Comparison of ENCODE assay signal across 18 mouse cellular contexts in genomic region chr12:58652701-58653100, GRCm38 (mm10).
DNase-seq lines count a peak whose midpoint lies in the region; ATAC-seq and TF ChIP-seq lines count a peak whose summit lies in the region.
"Had no signal": no experiment of that assay in that cellular context is flagged by ENCODE, and none has a peak within 500 bp of the region (broad histone marks: within the 10 kb centered on the region; RNA-seq: fewer than 3 reads in every experiment).

No protein-coding gene starts in this region.

- no peak overlapping the region for H3K4me3 ChIP-seq in embryonic facial prominence, embryonic 13.5 days
- H3K4me3 ChIP-seq in embryonic facial prominence, embryonic 10.5 days, result no peak overlapping the region
- H3K4me3 ChIP-seq in hindbrain, embryonic 13.5 days, result no peak overlapping the region
- H3K4me3 ChIP-seq in hindbrain, embryonic 11.5 days (ENCODE audit: low read depth, low read length), result no peak overlapping the region
- H3K4me3 ChIP-seq in layer of hippocampus, adult 2 months, result no peak overlapping the region
- H3K4me3 ChIP-seq in midbrain, embryonic 15.5 days, result no peak overlapping the region
- no peak overlapping the region for H3K4me3 ChIP-seq in midbrain, embryonic 14.5 days (replicated peaks; ENCODE audit: low read depth, low read length)
- H3K4me3 ChIP-seq: heart, embryonic 13.5 days had no signal

- WGBS in embryonic facial prominence, embryonic 13.5 days, result 92% methylated on average over 4 of the region's 4 CpGs
- 88% methylated on average over 4 of the region's 4 CpGs for WGBS in embryonic facial prominence, embryonic 10.5 days
- WGBS in hindbrain, embryonic 13.5 days, result 86% methylated on average over 4 of the region's 4 CpGs
- 90% methylated on average over 4 of the region's 4 CpGs for WGBS in hindbrain, embryonic 11.5 days
- WGBS in midbrain, embryonic 15.5 days, result 91% methylated on average over 4 of the region's 4 CpGs
- 85% methylated on average over 4 of the region's 4 CpGs for WGBS in midbrain, embryonic 14.5 days

- DNase-seq in embryonic facial prominence, embryonic 10.5 days (ENCODE audit: low spot score), result no peak
- no peak for DNase-seq in hindbrain, embryonic 11.5 days (ENCODE audit: low spot score)
- no peak for DNase-seq in layer of hippocampus, adult 2 months (ENCODE audit: low spot score in 2 of 2)
- DNase-seq in layer of hippocampus, adult 9-10 months (ENCODE audit: low spot score), result no peak
- DNase-seq in midbrain, embryonic 14.5 days, result no peak
- DNase-seq: adrenal gland, adult 8-10 months; adrenal gland, postnatal 36 days; B cell, adult 2 months; gastrocnemius, postnatal 36 days; heart, adult 11 months; heart, postnatal 36 days had no signal

- ATAC-seq in embryonic facial prominence, embryonic 13.5 days (ENCODE audit: insufficient number of reproducible peaks, insufficient read depth, low FRiP score, low TSS enrichment, low read depth), result 0 out of 2 replicates have a peak, but pooled peaks have one; percentile 48
- 0 out of 2 replicates have a peak, but pooled peaks have one; percentile 36 for ATAC-seq in hindbrain, embryonic 13.5 days (ENCODE audit: low FRiP score)
- ATAC-seq in hindbrain, embryonic 11.5 days (ENCODE audit: low FRiP score), result no peak
- peak; percentile 31; the same call in 1 of the 2 replicates for ATAC-seq in midbrain, embryonic 15.5 days (replicated peaks)
- ATAC-seq in midbrain, embryonic 14.5 days (ENCODE audit: low FRiP score, low TSS enrichment), result no peak
- ATAC-seq: CD4-positive, CD25-positive, alpha-beta regulatory T cell, adult 4 months; intestine, embryonic 16.5 days had no signal

- no peaks in the 10 kb centered on the region for H3K9me3 ChIP-seq in embryonic facial prominence, embryonic 13.5 days
- H3K9me3 ChIP-seq in embryonic facial prominence, embryonic 10.5 days, result no peaks in the 10 kb centered on the region
- H3K9me3 ChIP-seq in hindbrain, embryonic 13.5 days, result no peaks in the 10 kb centered on the region
- no peaks in the 10 kb centered on the region for H3K9me3 ChIP-seq in hindbrain, embryonic 11.5 days (ENCODE audit: control insufficient read depth, low read length)
- H3K9me3 ChIP-seq in midbrain, embryonic 15.5 days, result no peaks in the 10 kb centered on the region
- H3K9me3 ChIP-seq in midbrain, embryonic 14.5 days (ENCODE audit: control insufficient read depth, low read length), result no peaks in the 10 kb centered on the region
- H3K9me3 ChIP-seq: G1E; heart, embryonic 13.5 days had no signal

- no peaks in the 10 kb centered on the region; the same call in 1 of the 2 replicates for H3K4me1 ChIP-seq in embryonic facial prominence, embryonic 13.5 days
- H3K4me1 ChIP-seq in embryonic facial prominence, embryonic 10.5 days, result peaks cover 4% of the 10 kb centered on the region; the same call in 1 of the 2 replicates
- H3K4me1 ChIP-seq in hindbrain, embryonic 13.5 days (replicated peaks), result peaks cover 8% of the 10 kb centered on the region; the same call in 1 of the 2 replicates
- 0 out of 2 replicates have a peak, but pooled peaks cover 2% of the 10 kb centered on the region for H3K4me1 ChIP-seq in hindbrain, embryonic 11.5 days (replicated peaks; ENCODE audit: control insufficient read depth, insufficient read depth, low read length)
- peaks cover 13% of the 10 kb centered on the region for H3K4me1 ChIP-seq in midbrain, embryonic 15.5 days
- 0 out of 2 replicates have a peak, but pooled peaks cover 7% of the 10 kb centered on the region for H3K4me1 ChIP-seq in midbrain, embryonic 14.5 days (ENCODE audit: control insufficient read depth, insufficient read depth, low read length)
- H3K4me1 ChIP-seq: heart, embryonic 13.5 days had no signal

- H3K36me3 ChIP-seq in embryonic facial prominence, embryonic 13.5 days, result no peaks in the 10 kb centered on the region
- no peaks in the 10 kb centered on the region for H3K36me3 ChIP-seq in embryonic facial prominence, embryonic 10.5 days (replicated peaks)
- no peaks in the 10 kb centered on the region for H3K36me3 ChIP-seq in hindbrain, embryonic 13.5 days
- H3K36me3 ChIP-seq in hindbrain, embryonic 11.5 days (ENCODE audit: control insufficient read depth, insufficient read depth, low read length), result no peaks in the 10 kb centered on the region
- H3K36me3 ChIP-seq in midbrain, embryonic 15.5 days (replicated peaks), result no peaks in the 10 kb centered on the region
- H3K36me3 ChIP-seq in midbrain, embryonic 14.5 days (ENCODE audit: control insufficient read depth, insufficient read depth, low read length), result no peaks in the 10 kb centered on the region
- H3K36me3 ChIP-seq: G1E; heart, embryonic 13.5 days had no signal

- H3K27me3 ChIP-seq in embryonic facial prominence, embryonic 13.5 days, result no peaks in the 10 kb centered on the region
- H3K27me3 ChIP-seq in embryonic facial prominence, embryonic 10.5 days (replicated peaks; ENCODE audit: low read depth, poor library complexity, severe bottlenecking), result no peaks in the 10 kb centered on the region
- no peaks in the 10 kb centered on the region for H3K27me3 ChIP-seq in hindbrain, embryonic 13.5 days
- no peaks in the 10 kb centered on the region for H3K27me3 ChIP-seq in hindbrain, embryonic 11.5 days (ENCODE audit: control insufficient read depth, insufficient read depth, low read length)
- no peaks in the 10 kb centered on the region for H3K27me3 ChIP-seq in midbrain, embryonic 15.5 days (replicated peaks)
- no peaks in the 10 kb centered on the region for H3K27me3 ChIP-seq in midbrain, embryonic 14.5 days (ENCODE audit: control insufficient read depth, insufficient read depth, low read length)
- H3K27me3 ChIP-seq: heart, embryonic 13.5 days had no signal

- no peak overlapping the region for H3K9ac ChIP-seq in embryonic facial prominence, embryonic 13.5 days
- H3K9ac ChIP-seq in hindbrain, embryonic 13.5 days, result no peak overlapping the region
- H3K9ac ChIP-seq in hindbrain, embryonic 11.5 days (ENCODE audit: low read depth, low read length), result no peak overlapping the region
- H3K9ac ChIP-seq in midbrain, embryonic 15.5 days, result no peak overlapping the region
- no peak overlapping the region for H3K9ac ChIP-seq in midbrain, embryonic 14.5 days (replicated peaks; ENCODE audit: low read length)
- H3K9ac ChIP-seq: heart, embryonic 13.5 days had no signal

- no peak overlapping the region for H3K27ac ChIP-seq in embryonic facial prominence, embryonic 13.5 days
- no peak overlapping the region for H3K27ac ChIP-seq in embryonic facial prominence, embryonic 10.5 days (replicated peaks)
- H3K27ac ChIP-seq in hindbrain, embryonic 13.5 days, result no peak overlapping the region
- H3K27ac ChIP-seq in hindbrain, embryonic 11.5 days (ENCODE audit: low read depth, low read length), result no peak overlapping the region
- peak overlapping the region; percentile 94 for H3K27ac ChIP-seq in layer of hippocampus, adult 2 months
- 0 out of 2 replicates have a peak overlapping the region, but pooled peaks have one; percentile 8 for H3K27ac ChIP-seq in midbrain, embryonic 15.5 days
- H3K27ac ChIP-seq in midbrain, embryonic 14.5 days (replicated peaks; ENCODE audit: low read depth, low read length), result no peak overlapping the region
- H3K27ac ChIP-seq: heart, embryonic 13.5 days had no signal

- no peak for TF ChIP-seq CTCF in layer of hippocampus, adult 2 months (conservative IDR thresholded peaks at IDR 0.05)

- H3K4me2 ChIP-seq in embryonic facial prominence, embryonic 13.5 days, result no peak overlapping the region
- no peak overlapping the region for H3K4me2 ChIP-seq in hindbrain, embryonic 13.5 days
- H3K4me2 ChIP-seq in hindbrain, embryonic 11.5 days (replicated peaks; ENCODE audit: low read depth, low read length), result no peak overlapping the region
- no peak overlapping the region for H3K4me2 ChIP-seq in midbrain, embryonic 15.5 days
- H3K4me2 ChIP-seq in midbrain, embryonic 14.5 days (ENCODE audit: low read length), result no peak overlapping the region
- H3K4me2 ChIP-seq: heart, embryonic 13.5 days had no signal

Comparison
In these comparisons a context has a peak if more than half of its experiments do, and no peak if none do; other contexts are left out.
1. ATAC-seq: peak in embryonic facial prominence, embryonic 13.5 days (single experiment), hindbrain, embryonic 13.5 days (single experiment) and midbrain, embryonic 15.5 days (single experiment); none in hindbrain, embryonic 11.5 days (single experiment) and midbrain, embryonic 14.5 days (single experiment).
2. H3K27ac ChIP-seq: peak in layer of hippocampus, adult 2 months (single experiment) and midbrain, embryonic 15.5 days (single experiment); none in embryonic facial prominence, embryonic 13.5 days (single experiment), embryonic facial prominence, embryonic 10.5 days (single experiment), hindbrain, embryonic 13.5 days (single experiment), hindbrain, embryonic 11.5 days (single experiment) and midbrain, embryonic 14.5 days (single experiment).